Mouse (Mus musculus): ENCODE data around the gene Gpc5.

Gene Gpc5

GRCm38 (mm10) chr14:115365320-115365935 lies 273.4 kb downstream of the Gpc5 start:
- no peak for DNase-seq (ENCODE audit: low spot score)

- DNase-seq (ENCODE audit: low spot score) = no peak
These were observed 277.7 kb downstream of the Gpc5 start for GRCm38 (mm10) chr14:115369611-115370167.

- no peak for DNase-seq (ENCODE audit: low spot score)
These were observed 279.1 kb downstream of the Gpc5 start for GRCm38 (mm10) chr14:115371131-115371530.

GRCm38 (mm10) chr14:115391831-115392230 lies 299.8 kb downstream of the Gpc5 start:
- DNase-seq (ENCODE audit: low spot score) = no peak

- no peak for DNase-seq (ENCODE audit: low spot score)
These were observed 301.0 kb downstream of the Gpc5 start for GRCm38 (mm10) chr14:115392894-115393524.

- DNase-seq (ENCODE audit: low spot score) = no peak
These were observed 314.6 kb downstream of the Gpc5 start for GRCm38 (mm10) chr14:115406596-115406995.

GRCm38 (mm10) chr14:115407309-115407930 lies 315.4 kb downstream of the Gpc5 start:
- DNase-seq (ENCODE audit: low spot score) = no peak

GRCm38 (mm10) chr14:115410881-115411280 lies 318.9 kb downstream of the Gpc5 start:
- no peak for DNase-seq (ENCODE audit: low spot score)

GRCm38 (mm10) chr14:115411513-115412174 lies 319.6 kb downstream of the Gpc5 start:
- no peak for DNase-seq (ENCODE audit: low spot score)

- no peak for DNase-seq (ENCODE audit: low spot score)
These were observed 320.8 kb downstream of the Gpc5 start for GRCm38 (mm10) chr14:115412821-115413220.

GRCm38 (mm10) chr14:115413429-115413828 lies 321.4 kb downstream of the Gpc5 start:
- DNase-seq (ENCODE audit: low spot score) = no peak

- no peak for DNase-seq (ENCODE audit: low spot score)
These were observed 322.5 kb downstream of the Gpc5 start for GRCm38 (mm10) chr14:115414545-115414944.

GRCm38 (mm10) chr14:115431967-115432366 lies 340.0 kb downstream of the Gpc5 start:
- DNase-seq (ENCODE audit: low spot score) = no peak

GRCm38 (mm10) chr14:115432368-115432767 lies 340.4 kb downstream of the Gpc5 start:
- no peak for DNase-seq (ENCODE audit: low spot score)

GRCm38 (mm10) chr14:115436617-115437016 lies 344.6 kb downstream of the Gpc5 start:
- DNase-seq (ENCODE audit: low spot score) = no peak

- DNase-seq (ENCODE audit: low spot score) = no peak
These were observed 353.1 kb downstream of the Gpc5 start for GRCm38 (mm10) chr14:115444789-115445770.

- no peak for DNase-seq (ENCODE audit: low spot score)
These were observed 358.9 kb downstream of the Gpc5 start for GRCm38 (mm10) chr14:115450938-115451337.

- DNase-seq (ENCODE audit: low spot score) = no peak
These were observed 375.9 kb downstream of the Gpc5 start for GRCm38 (mm10) chr14:115467960-115468359.

GRCm38 (mm10) chr14:115475234-115475633 lies 383.2 kb downstream of the Gpc5 start:
- DNase-seq (ENCODE audit: low spot score) = peak; percentile 3

GRCm38 (mm10) chr14:115477360-115477759 lies 385.3 kb downstream of the Gpc5 start:
- no peak for DNase-seq (ENCODE audit: low spot score)

GRCm38 (mm10) chr14:115485090-115485489 lies 393.1 kb downstream of the Gpc5 start:
- no peak for DNase-seq (ENCODE audit: low spot score)

All from c-Kit-positive CD71-positive TER-119-positive erythroid progenitor cells, embryonic 14.5 days (primary cell).